In genomic region chr9:68756976-68757375, GRCm38 (mm10) we compare ENCODE assay signal across 12 mouse cellular contexts.
DNase-seq lines count a peak whose midpoint lies in the region; ATAC-seq and TF ChIP-seq lines count a peak whose summit lies in the region.
"Had no signal": no experiment of that assay in that cellular context is flagged by ENCODE, and none has a peak within 500 bp of the region (broad histone marks: within the 10 kb centered on the region; RNA-seq: fewer than 3 reads in every experiment).

No protein-coding gene starts in this region.

- 23% methylated on average over 2 of the region's 2 CpGs for WGBS in liver, adult 2 months

- no peak overlapping the region for H3K9ac ChIP-seq in liver, adult 2 months (ENCODE audit: low read depth, low read length)
- H3K9ac ChIP-seq: neural tube, embryonic 12.5 days had no signal

- H3K36me3 ChIP-seq in liver, adult 2 months (ENCODE audit: control insufficient read depth, insufficient read depth, low read length), result no peaks in the 10 kb centered on the region
- H3K36me3 ChIP-seq: G1E; neural tube, embryonic 12.5 days had no signal

- H3K4me1 ChIP-seq in liver, adult 2 months (ENCODE audit: control insufficient read depth, insufficient read depth, low read length), result peaks cover 3% of the 10 kb centered on the region; the same call in 1 of the 2 replicates

- no peak overlapping the region for H3K27ac ChIP-seq in liver, adult 2 months (replicated peaks; ENCODE audit: insufficient read depth, low read depth, low read length)
- H3K27ac ChIP-seq: neural tube, embryonic 12.5 days had no signal

- H3K27me3 ChIP-seq in liver, adult 2 months (ENCODE audit: control insufficient read depth, insufficient read depth, low read length), result no peaks in the 10 kb centered on the region
- H3K27me3 ChIP-seq: neural tube, embryonic 12.5 days had no signal

- DNase-seq in adrenal gland, adult (ENCODE audit: inconsistent age in 2 of 2, low spot score in 1 of 2), result peak; percentile 75 to 88
- DNase-seq in adrenal gland, postnatal 4 days (ENCODE audit: low spot score in 2 of 2), result no peak
- peak; percentile 55 for DNase-seq in liver, adult 2 months (ENCODE audit: extremely low read depth, low read depth, low spot score)
- no peak for DNase-seq in liver
- peak; percentile 44 to 76 for DNase-seq in heart, adult 9 months (ENCODE audit: low spot score in 2 of 2)
- DNase-seq in lung, postnatal 36 days, result peak; percentile 65
- DNase-seq in frontal cortex, postnatal 14 days (ENCODE audit: low spot score in 2 of 2), result no peak
- DNase-seq: layer of hippocampus, adult 9-11 months; right cerebral cortex, postnatal 4 days had no signal

- H3K4me3 ChIP-seq in liver, adult 2 months (ENCODE audit: insufficient read depth, low read depth, low read length), result no peak overlapping the region
- H3K4me3 ChIP-seq: neural tube, embryonic 12.5 days had no signal

- TF ChIP-seq CTCF in liver, adult 2 months (IDR thresholded peaks at IDR 0.05; ENCODE audit: low read depth, low read length), result no peak

- TF ChIP-seq POLR2A in liver, adult 2 months (IDR thresholded peaks at IDR 0.05; ENCODE audit: extremely low read depth, insufficient read depth, low read length), result no peak

- H3K79me2 ChIP-seq in liver, adult 2 months (ENCODE audit: control insufficient read depth, insufficient read depth, low read length), result no peaks in the 10 kb centered on the region

- no peak for ATAC-seq in megakaryocyte progenitor cell, adult 5-6 weeks (replicated peaks; ENCODE audit: poor library complexity)

Comparison
In these comparisons a context has a peak if more than half of its experiments do, and no peak if none do; other contexts are left out.
1. DNase-seq: peak in adrenal gland, adult (2 of 2), liver, adult 2 months (single experiment), heart, adult 9 months (2 of 2) and lung, postnatal 36 days (single experiment); none in adrenal gland, postnatal 4 days (0 of 2), liver (single experiment) and frontal cortex, postnatal 14 days (0 of 2).